Mouse (Mus musculus) gastrocnemius, adult 2 months (tissue): ENCODE results near the gene Zfp574. TPM values are rescaled to one million over a fixed set of nuclear protein-coding genes. Genes with fewer than 3 reads are reported as not detected.

Source experiments
- DNase-seq: peaks from one replicate; pipeline ENCODE4 v3.0.0; 2022
- H3K27ac ChIP-seq: fragments of 200-600 bp; 2 replicates; pipeline ENCODE4 v1.8.1; 2022; ENCODE audit warnings: mild to moderate bottlenecking
- H3K4me3 ChIP-seq: fragments of 200-600 bp; 2 replicates; pipeline ENCODE4 v1.8.1; 2022; ENCODE audit warnings: mild to moderate bottlenecking, moderate library complexity
- CTCF ChIP-seq: fragments of 200-600 bp; IDR thresholded peaks from 2 replicates; pipeline ENCODE4 v1.8.1; 2022; ENCODE audit warnings: antibody characterized with exemption, mild to moderate bottlenecking, moderate library complexity
- intact Hi-C: fragments of 180-260 bp; cut with DNase I; formaldehyde crosslinking; loops from one replicate; pipeline ENCODE4 v1.15.1; 2025
- total RNA-seq, 2 experiments: library from RNA; stranded (reverse); gene quantifications; 2 replicates each; pipeline ENCODE4 v1.2.3; 2021

Zfp574 gene
- total RNA-seq, 2 experiments from 2014 or later, result 7.2 to 9.2 TPM

DNA sequence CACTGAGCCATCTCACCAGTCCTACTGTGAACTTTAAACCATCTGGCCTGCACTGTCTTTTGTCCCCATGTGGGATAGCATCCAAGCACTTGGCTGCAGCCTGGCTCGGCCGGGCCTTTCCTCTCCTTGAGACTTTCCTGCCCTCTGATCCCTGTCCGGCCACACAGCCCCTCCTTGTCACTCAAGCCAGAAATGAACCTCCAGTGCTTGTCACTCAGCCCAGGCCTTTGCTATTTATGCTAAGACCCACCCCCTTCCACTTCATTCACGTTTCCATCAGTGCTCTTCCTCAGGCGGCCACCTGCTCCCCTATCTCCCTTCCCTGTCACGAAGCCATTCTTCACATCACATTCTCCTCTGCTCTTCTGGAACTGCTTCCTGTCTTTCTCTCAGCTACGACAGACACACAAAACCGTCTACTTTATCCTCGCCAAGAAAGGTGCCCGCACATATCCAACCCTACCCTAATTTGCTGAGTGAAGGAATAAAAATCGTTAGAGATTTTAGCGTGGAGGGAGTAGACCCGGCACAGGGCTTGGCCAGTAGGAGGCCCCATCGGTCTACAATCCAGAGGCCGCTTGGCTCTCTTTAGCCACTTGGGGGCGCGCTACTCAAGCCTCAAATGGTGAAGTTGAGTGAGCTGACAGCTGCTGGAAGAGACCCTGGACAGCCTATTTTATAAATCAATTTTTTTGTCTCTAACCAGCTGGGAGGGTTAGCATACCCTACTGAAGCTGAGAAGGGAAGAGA lies 33.2 kb downstream of the Zfp574 start:
- no peak overlapping the region for H3K4me3 ChIP-seq
- intact Hi-C loops, result no loop called here
- peak; percentile 72 for DNase-seq
- H3K27ac ChIP-seq, result no peak overlapping the region
- TF ChIP-seq CTCF, result peak; percentile 93

DNA sequence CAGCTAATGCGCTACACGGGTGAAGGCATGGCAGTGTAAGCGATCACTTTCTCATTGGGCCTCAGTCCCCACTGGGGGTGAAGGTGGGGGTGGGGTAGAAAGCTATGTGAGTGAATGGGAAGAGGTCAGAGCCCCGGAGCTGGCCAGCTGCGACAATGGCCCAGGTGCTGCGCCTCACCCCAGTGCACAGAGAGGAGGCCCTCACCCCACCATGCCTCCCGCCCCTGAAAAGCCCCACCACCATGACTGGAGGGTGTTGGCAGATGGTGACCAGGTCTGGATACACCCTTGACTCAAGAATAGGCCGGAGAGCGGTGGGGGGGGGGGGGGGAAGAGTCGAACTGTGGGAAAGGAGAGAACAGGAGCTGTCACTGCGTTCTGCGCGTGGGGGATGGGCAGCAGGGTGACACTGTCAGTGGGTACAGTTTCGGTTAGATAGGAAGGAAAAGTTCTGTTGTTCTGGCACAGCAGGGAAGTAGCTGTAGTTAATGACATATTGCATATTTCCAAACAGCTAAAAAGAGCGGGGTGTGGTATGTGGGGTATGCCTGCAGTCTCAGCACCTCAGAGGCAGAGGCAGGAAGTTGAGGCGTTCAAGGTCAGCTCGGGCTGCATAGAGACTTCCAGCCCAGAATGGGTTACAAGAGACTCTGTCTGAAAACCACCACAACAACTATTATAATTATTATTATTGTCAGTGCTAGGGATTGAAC lies 34.6 kb downstream of the Zfp574 start:
- DNase-seq, result no peak
- Histone ChIP-seq H3K27ac (no peak overlapping the region), H3K4me3 (no peak overlapping the region)
- intact Hi-C loops, result no loop called here
- no peak for TF ChIP-seq CTCF

DNA sequence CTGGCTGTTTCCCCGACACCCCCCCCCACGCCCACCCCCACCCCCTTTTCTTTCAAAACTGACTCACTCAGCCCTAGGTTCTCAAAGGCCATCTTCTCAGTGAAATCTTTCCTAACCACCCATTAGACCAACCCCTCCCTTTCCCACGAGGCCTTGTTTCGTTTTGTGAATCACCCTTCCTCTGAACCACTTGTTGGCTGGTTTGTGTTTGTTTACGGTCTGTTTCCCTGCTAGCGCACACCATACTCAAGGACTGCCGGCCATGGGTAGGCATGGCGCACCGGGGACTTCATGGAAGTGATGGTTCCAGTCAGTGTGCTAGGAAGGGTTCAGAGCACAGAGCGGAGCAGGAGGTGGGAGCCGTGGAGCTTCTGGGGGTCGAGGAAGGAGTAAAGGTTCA lies 37.0 kb downstream of the Zfp574 start:
- no peak for TF ChIP-seq CTCF
- no peak overlapping the region for H3K4me3 ChIP-seq
- DNase-seq, result no peak
- intact Hi-C loops, result no loop called here
- H3K27ac ChIP-seq, result no peak overlapping the region

DNA sequence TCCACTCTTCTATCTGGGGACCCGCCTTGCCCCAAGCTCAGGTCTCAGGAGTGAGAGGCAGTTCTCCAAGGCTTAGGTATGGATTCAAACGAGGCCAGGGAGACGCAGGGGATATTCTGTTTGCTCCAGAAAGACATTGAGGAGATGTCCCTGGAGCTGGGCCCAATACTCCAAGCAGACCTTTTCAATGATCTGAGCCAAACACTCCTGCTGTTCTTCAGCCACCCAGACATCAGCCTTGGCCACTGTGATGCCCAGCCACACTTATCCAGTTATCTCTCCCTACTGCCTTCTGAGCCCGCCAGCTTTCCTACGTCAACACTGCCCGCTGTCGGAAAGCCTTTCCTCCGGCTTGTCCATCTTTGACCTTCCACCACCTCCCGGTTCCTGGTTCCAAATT lies 38.0 kb downstream of the Zfp574 start:
- Histone ChIP-seq H3K4me3 (no peak overlapping the region), H3K27ac (no peak overlapping the region)
- TF ChIP-seq CTCF, result no peak
- no peak for DNase-seq
- intact Hi-C loops, result no loop called here

GRCm38 (mm10) chr7:25112178-25112955 lies 40.0 kb downstream of the Zfp574 start:
- H3K27ac ChIP-seq, result no peak overlapping the region
- DNase-seq, result no peak

DNA sequence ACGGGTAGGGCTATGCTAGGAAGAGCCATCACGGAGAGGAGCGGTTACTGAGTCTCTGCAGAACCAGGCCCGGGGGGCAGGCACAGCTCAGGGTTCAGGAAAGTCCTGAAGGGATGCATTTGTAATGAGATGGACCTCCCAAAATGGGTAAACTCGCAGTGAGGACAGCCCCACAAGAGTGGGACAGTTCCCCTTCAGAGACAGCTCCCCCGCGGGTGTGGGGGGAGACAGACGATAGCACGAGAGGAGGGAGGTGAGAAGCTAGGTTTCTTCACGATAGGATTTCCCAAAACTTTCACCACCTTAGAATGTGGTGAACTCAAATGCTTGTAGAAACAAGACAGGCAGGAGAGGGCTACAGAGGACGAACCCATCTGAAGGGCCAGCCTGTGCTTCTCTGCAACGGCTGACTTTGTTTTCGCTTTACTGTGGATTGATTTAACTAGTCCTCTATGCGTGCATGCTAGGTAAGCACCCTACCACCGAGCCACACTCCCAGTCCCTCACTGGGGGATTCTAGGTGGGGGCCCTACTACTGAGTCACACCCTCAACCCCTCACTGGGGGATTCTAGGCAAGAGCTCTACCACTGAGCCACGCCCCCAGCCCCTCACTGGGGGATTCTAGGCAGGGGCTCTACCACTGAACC lies 40.7 kb downstream of the Zfp574 start:
- H3K4me3 ChIP-seq, result no peak overlapping the region
- DNase-seq, result no peak
- H3K27ac ChIP-seq, result no peak overlapping the region
- intact Hi-C loops, result no loop called here
- no peak for TF ChIP-seq CTCF

More at GRCm38 (mm10) chr7:25112178-25112955, 40.0 kb downstream of the Zfp574 start:
- TF ChIP-seq CTCF, result no peak
- intact Hi-C loops, result no loop called here
- no peak overlapping the region for H3K4me3 ChIP-seq

DNA sequence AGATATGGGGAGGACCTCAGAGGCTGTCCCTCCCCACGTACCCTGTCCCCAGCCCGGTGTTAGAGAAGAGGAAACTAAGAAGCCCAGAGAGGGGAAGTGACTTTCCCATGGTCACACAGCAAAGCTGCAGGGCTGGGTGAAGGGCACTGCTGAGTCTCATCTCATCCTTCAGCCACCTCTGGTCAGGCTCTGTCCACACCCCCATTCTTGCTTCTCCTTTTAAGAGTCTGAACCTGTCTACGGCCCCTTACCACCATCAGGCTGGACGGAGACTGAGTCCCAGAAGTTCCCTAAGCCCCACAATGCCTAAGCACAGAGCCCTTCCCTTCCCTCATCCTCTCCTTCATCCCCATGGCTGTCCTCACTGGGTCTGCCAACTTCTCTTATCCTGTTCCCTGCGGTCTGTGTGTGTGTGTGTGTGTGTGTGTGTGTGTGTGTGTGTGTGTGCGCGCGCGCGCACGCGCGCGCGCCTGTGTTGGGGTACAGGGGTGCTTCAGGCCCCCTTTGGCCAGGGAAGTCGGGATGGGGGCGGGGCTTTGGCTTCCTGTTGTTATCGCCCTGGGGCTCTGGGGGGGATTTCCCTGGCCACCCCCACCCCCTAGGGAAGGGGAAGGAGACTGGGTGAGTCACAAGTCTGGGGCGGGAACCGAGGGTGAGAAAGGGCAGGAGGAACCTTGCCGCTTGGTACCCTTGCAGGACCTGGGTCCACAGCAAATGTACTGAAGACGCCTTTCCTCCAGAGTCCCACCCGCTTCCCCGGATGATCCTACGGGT lies 47.9 kb downstream of the Zfp574 start:
- intact Hi-C loops, result no loop called here
- no peak overlapping the region for H3K4me3 ChIP-seq
- TF ChIP-seq CTCF, result no peak
- peak; percentile 45 for DNase-seq
- no peak overlapping the region for H3K27ac ChIP-seq

DNA sequence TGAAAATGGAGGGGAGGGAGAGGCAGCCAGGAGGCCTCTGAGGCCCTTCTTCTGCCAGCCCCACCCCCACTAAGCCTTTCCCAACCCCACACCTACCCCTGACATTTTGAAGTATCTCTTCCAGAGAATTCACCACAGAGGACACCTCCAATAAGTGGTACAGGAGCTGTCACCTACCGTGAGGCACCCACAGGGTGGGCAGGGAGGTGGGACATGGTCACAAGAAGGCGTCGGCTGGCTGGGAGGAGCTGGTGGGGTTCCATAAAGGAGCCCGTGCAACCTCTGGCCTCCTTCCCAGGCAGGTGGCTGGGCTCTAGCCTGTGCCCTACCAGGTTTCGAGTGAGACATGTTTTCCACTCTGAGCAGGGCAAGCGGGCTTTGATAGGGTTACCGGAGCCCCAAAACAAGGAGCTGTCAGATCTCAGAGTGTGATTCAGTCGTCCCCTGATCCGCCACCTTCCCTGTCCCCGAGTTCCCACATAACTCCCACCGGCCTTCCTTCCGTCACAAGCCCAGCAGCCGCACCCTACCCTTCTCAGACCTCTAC lies 48.9 kb downstream of the Zfp574 start:
- Histone ChIP-seq H3K27ac (no peak overlapping the region), H3K4me3 (no peak overlapping the region)
- intact Hi-C loops, result no loop called here
- DNase-seq, result no peak
- TF ChIP-seq CTCF, result no peak

DNA sequence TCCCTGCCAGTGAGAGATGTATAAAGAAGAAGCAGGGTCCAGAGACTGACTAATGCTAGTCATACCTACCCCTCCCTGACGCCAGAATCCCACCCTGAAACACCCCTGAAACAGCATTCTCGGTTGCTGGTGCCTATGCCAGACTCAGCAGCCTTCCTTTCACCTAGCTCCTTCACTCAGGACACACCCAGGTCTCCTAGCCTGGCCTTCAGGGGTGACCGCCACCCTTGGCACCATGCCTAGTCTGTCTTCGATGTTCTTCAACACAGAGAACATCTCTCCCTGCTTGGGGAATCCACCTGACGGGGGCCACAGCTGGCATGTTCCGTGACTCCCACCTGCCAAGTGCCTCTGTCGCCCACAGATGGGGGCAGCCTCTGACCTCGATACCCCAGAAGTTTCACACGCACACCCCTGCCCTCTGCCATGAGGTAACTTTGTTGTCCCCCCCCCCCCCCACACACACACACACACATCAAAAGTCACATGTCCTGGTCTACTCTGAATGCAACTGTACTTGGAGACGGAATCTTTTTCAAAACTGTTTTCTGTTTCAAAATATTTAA lies 53.4 kb downstream of the Zfp574 start:
- no peak for DNase-seq
- intact Hi-C loops, result no loop called here
- H3K27ac ChIP-seq, result no peak overlapping the region
- H3K4me3 ChIP-seq, result no peak overlapping the region
- TF ChIP-seq CTCF, result no peak

GRCm38 (mm10) chr7:25127971-25128370 lies 55.6 kb downstream of the Zfp574 start:
- Histone ChIP-seq H3K4me3 (no peak overlapping the region), H3K27ac (no peak overlapping the region)
- intact Hi-C loops, result no loop called here
- TF ChIP-seq CTCF, result no peak
- DNase-seq, result no peak

GRCm38 (mm10) chr7:25129390-25129979 lies 57.1 kb downstream of the Zfp574 start:
- no peak overlapping the region for H3K27ac ChIP-seq
- no peak overlapping the region for H3K4me3 ChIP-seq
- TF ChIP-seq CTCF, result no peak
- intact Hi-C loops, result no loop called here
- DNase-seq, result no peak
